Mouse (Mus musculus): ENCODE measurements around the gene Fstl4. TPM values are rescaled to one million over a fixed set of nuclear protein-coding genes. Genes with fewer than 3 reads are reported as not detected.
"Not testable (repeated sequence)": the region's sequence is repeated elsewhere in the genome, so short reads cannot be mapped to it uniquely, and the experiment has no call there.

Gene Fstl4
- polyA plus RNA-seq, 1 experiment from 2014 or later: 1.3 TPM

GRCm38 (mm10) chr11:53087896-53088295 lies 323.5 kb downstream of the Fstl4 start:
- not testable (repeated sequence) for H3K27me3 ChIP-seq (replicated peaks; ENCODE audit: low read depth, poor library complexity, severe bottlenecking); H3K9me3 ChIP-seq; DNase-seq (ENCODE audit: low spot score); H3K36me3 ChIP-seq (replicated peaks); H3K4me3 ChIP-seq; H3K27ac ChIP-seq (replicated peaks)
- peaks cover 20% of the 10 kb centered on the region for H3K4me1 ChIP-seq
- WGBS: 90% methylated on average over 3 of the region's 3 CpGs

DNA sequence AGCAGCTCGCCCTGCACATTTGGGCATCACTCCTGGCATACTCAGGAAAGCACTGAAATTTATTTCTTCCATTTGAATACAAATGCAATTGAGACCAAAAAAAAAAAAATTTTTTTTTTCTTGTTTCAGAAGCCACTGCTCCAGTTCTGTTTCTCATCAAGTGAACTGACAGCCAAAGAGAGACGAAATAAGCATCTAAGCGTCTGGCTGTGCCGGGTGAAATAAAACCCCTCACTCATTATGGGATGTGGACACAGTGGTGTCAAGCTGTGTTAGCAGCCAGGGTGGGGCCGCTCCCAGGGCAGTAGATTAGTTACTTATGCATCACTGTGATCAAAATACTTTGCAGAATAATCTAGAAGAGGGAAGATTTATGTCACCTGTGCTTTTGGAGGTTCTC lies 327.2 kb downstream of the Fstl4 start:
- WGBS: 63% methylated on average over 5 of the region's 5 CpGs
- Histone ChIP-seq H3K4me3 (no peak overlapping the region), H3K36me3 (replicated peaks) (no peaks in the 10 kb centered on the region), H3K9me3 (no peaks in the 10 kb centered on the region), H3K27ac (replicated peaks) (peak overlapping the region; percentile 48), H3K4me1 (peaks cover 27% of the 10 kb centered on the region), H3K27me3 (replicated peaks; ENCODE audit: low read depth, poor library complexity, severe bottlenecking) (no peaks in the 10 kb centered on the region)
- peak; percentile 13 for DNase-seq (ENCODE audit: low spot score)

GRCm38 (mm10) chr11:53096871-53097270 lies 332.4 kb downstream of the Fstl4 start:
- 88% methylated on average over 9 of the region's 9 CpGs for WGBS
- peaks cover 21% of the 10 kb centered on the region for H3K4me1 ChIP-seq

GRCm38 (mm10) chr11:53097331-53097730 lies 332.9 kb downstream of the Fstl4 start:
- Histone ChIP-seq H3K4me3 (no peak overlapping the region), H3K4me1 (peaks cover 18% of the 10 kb centered on the region), H3K36me3 (replicated peaks) (no peaks in the 10 kb centered on the region), H3K9me3 (no peaks in the 10 kb centered on the region), H3K27me3 (replicated peaks; ENCODE audit: low read depth, poor library complexity, severe bottlenecking) (no peaks in the 10 kb centered on the region), H3K27ac (replicated peaks) (no peak overlapping the region)
- 86% methylated on average over 8 of the region's 8 CpGs for WGBS
- DNase-seq (ENCODE audit: low spot score): no peak

More at GRCm38 (mm10) chr11:53096871-53097270, 332.4 kb downstream of the Fstl4 start:
- no peak overlapping the region for H3K27ac ChIP-seq (replicated peaks)
- no peaks in the 10 kb centered on the region for H3K9me3 ChIP-seq
- H3K36me3 ChIP-seq (replicated peaks): no peaks in the 10 kb centered on the region
- DNase-seq (ENCODE audit: low spot score): no peak
- no peaks in the 10 kb centered on the region for H3K27me3 ChIP-seq (replicated peaks; ENCODE audit: low read depth, poor library complexity, severe bottlenecking)
- H3K4me3 ChIP-seq: no peak overlapping the region

- H3K4me1 ChIP-seq: peaks cover 17% of the 10 kb centered on the region
- no peak for DNase-seq (ENCODE audit: low spot score)
- H3K4me3 ChIP-seq: no peak overlapping the region
- no peaks in the 10 kb centered on the region for H3K36me3 ChIP-seq (replicated peaks)
- WGBS: 86% methylated on average over 6 of the region's 6 CpGs
- H3K27ac ChIP-seq (replicated peaks): no peak overlapping the region
- H3K9me3 ChIP-seq: no peaks in the 10 kb centered on the region
- H3K27me3 ChIP-seq (replicated peaks; ENCODE audit: low read depth, poor library complexity, severe bottlenecking): no peaks in the 10 kb centered on the region
These were observed 333.4 kb downstream of the Fstl4 start for GRCm38 (mm10) chr11:53097870-53098269.

DNA sequence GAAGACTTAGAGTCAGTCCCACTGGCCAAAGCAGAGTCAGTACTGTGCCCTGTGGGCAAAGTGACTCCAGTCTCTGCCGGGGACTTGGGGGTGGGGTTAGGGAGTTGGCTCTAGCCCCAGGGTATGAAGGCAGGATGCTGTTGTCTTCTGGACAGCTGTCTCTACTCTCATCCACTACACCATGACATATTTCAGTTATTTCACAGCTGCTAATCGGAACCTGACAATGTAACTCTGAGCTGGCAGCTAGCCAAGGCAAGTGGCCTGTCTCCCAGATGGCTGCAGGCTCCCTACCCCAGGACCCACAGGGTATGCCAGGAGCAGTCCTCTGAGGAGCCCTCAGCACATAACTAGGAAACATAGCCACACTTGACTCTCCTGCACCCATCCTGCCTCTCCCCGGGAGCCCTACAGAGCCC lies 334.4 kb downstream of the Fstl4 start:
- 72% methylated on average over 3 of the region's 3 CpGs for WGBS
- H3K27me3 ChIP-seq (replicated peaks; ENCODE audit: low read depth, poor library complexity, severe bottlenecking): no peaks in the 10 kb centered on the region

DNA sequence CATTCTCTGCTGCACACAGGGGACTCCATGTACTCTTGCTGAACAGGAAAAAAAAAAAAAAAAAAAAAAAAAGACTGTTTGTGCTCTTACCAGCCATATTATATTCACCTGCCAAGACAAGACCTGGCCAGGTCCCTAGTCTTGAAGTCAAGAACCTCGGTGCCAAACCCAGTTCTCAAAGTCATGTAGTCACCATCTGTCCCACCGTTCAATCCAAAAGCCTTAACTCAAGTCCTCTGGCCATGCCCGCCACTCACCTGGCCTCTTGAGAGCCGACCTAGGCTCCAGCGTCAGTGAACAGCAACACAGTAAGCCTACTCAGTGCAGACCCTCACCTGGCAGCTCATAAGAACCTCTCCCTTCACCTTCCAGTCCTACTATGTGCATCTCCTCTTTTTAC lies 334.9 kb downstream of the Fstl4 start:
- Histone ChIP-seq H3K36me3 (replicated peaks) (no peaks in the 10 kb centered on the region), H3K4me1 (peaks cover 19% of the 10 kb centered on the region), H3K27ac (replicated peaks) (no peak overlapping the region), H3K9me3 (no peaks in the 10 kb centered on the region), H3K27me3 (replicated peaks; ENCODE audit: low read depth, poor library complexity, severe bottlenecking) (no peaks in the 10 kb centered on the region), H3K4me3 (no peak overlapping the region)
- DNase-seq (ENCODE audit: low spot score): no peak
- WGBS: 87% methylated on average over 5 of the region's 5 CpGs

More for the DNA sequence above, 334.4 kb downstream of the Fstl4 start:
- Histone ChIP-seq H3K27ac (replicated peaks) (no peak overlapping the region), H3K4me1 (peaks cover 17% of the 10 kb centered on the region), H3K36me3 (replicated peaks) (no peaks in the 10 kb centered on the region), H3K4me3 (no peak overlapping the region), H3K9me3 (no peaks in the 10 kb centered on the region)
- DNase-seq (ENCODE audit: low spot score): no peak

DNA sequence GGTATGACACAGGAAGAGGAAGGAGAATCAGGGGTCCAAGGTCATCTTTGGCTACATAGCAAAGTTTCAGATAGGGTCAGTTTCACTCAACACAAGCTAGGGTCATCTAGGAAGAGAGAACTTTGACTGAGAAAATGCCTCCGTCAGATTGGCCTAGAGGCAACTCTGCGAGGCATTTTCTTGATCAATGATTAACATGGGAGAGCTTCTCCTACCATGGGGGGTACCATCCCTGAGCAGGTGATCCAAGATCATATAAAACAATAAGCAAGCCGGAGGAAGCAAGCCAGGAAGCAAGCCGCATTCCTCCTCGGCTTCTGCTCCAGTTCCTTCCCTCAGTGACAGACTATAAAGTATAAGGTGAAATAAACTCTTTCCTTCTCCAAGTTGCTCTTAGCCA lies 337.3 kb downstream of the Fstl4 start:
- H3K27ac ChIP-seq (replicated peaks): no peak overlapping the region
- peaks cover 16% of the 10 kb centered on the region for H3K4me1 ChIP-seq
- H3K36me3 ChIP-seq (replicated peaks): no peaks in the 10 kb centered on the region
- H3K4me3 ChIP-seq: no peak overlapping the region
- DNase-seq (ENCODE audit: low spot score): no peak
- no peaks in the 10 kb centered on the region for H3K9me3 ChIP-seq
- H3K27me3 ChIP-seq (replicated peaks; ENCODE audit: low read depth, poor library complexity, severe bottlenecking): no peaks in the 10 kb centered on the region
- WGBS: 87% methylated on average over 5 of the region's 5 CpGs

DNA sequence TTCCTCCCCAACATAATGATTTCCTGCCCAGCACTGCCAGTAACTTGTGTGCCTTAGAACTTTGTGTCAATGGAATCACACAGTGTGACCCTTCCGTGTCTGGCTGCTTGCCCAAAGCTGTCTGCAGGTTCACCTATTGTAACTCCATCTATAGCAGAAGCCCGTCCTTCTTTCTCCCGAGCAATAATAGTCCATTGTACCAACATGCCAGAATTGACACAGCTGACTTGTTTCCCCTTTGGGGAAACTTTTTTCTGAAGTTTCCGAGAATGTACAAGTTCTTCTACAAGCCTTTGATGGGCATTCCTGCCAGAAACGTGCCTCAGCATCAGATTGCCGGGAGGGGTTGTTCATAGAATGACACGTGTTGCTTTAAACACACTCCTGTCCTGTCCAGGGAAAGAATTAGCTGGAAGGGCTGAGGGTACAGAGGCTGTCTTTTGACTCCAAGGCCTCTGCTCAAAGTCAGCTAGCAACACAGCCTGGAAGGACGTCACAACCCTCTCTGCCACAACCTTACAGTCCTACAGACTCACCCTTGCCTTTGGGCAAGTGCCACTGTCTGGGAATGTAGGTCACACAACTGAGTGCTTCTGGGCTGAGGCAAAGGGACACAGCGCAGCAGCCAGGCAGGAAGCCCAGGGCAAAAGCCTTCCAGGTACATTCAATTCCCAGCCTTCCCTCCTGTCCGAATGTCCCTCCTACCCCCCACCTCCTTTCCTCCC lies 339.3 kb downstream of the Fstl4 start:
- H3K27ac ChIP-seq (replicated peaks): no peak overlapping the region; the same call in 1 of the 2 replicates
- H3K9me3 ChIP-seq: no peaks in the 10 kb centered on the region
- DNase-seq (ENCODE audit: low spot score): no peak
- WGBS: 54% methylated on average over 10 of the region's 10 CpGs
- H3K4me1 ChIP-seq: peaks cover 16% of the 10 kb centered on the region
- no peaks in the 10 kb centered on the region for H3K36me3 ChIP-seq (replicated peaks)
- H3K27me3 ChIP-seq (replicated peaks; ENCODE audit: low read depth, poor library complexity, severe bottlenecking): no peaks in the 10 kb centered on the region
- H3K4me3 ChIP-seq: no peak overlapping the region

- 83% methylated on average over 5 of the region's 5 CpGs for WGBS
These were observed 343.3 kb downstream of the Fstl4 start for GRCm38 (mm10) chr11:53107706-53108105.

DNA sequence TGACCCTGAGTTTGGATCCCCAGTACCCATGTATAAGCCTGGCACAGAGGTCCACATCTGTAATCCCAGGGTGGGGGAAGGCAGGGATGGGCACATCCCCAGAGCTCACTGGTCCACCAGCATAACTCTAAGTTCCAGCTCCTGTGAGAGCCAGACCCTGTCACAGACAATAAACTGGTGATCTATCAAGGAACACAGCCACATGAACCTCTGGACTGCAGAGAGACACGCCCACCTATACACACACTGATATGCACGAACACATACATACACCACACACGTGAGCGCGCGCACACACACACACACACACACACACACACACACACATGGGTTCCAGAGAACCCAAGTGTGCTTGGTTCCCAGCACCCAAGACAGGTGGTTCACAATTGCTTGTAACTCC lies 344.4 kb downstream of the Fstl4 start:
- no peaks in the 10 kb centered on the region for H3K36me3 ChIP-seq (replicated peaks)
- no peaks in the 10 kb centered on the region for H3K27me3 ChIP-seq (replicated peaks; ENCODE audit: low read depth, poor library complexity, severe bottlenecking)
- H3K27ac ChIP-seq (replicated peaks): no peak overlapping the region
- no peaks in the 10 kb centered on the region for H3K9me3 ChIP-seq
- no peak overlapping the region for H3K4me3 ChIP-seq
- no peak for DNase-seq (ENCODE audit: low spot score)
- H3K4me1 ChIP-seq: peaks cover 7% of the 10 kb centered on the region
- 95% methylated on average over 6 of the region's 6 CpGs for WGBS

More at GRCm38 (mm10) chr11:53107706-53108105, 343.3 kb downstream of the Fstl4 start:
- no peaks in the 10 kb centered on the region for H3K36me3 ChIP-seq (replicated peaks)
- DNase-seq (ENCODE audit: low spot score): no peak
- H3K4me3 ChIP-seq: no peak overlapping the region
- no peaks in the 10 kb centered on the region for H3K27me3 ChIP-seq (replicated peaks; ENCODE audit: low read depth, poor library complexity, severe bottlenecking)
- no peaks in the 10 kb centered on the region for H3K9me3 ChIP-seq
- H3K27ac ChIP-seq (replicated peaks): no peak overlapping the region
- peaks cover 12% of the 10 kb centered on the region for H3K4me1 ChIP-seq

DNA sequence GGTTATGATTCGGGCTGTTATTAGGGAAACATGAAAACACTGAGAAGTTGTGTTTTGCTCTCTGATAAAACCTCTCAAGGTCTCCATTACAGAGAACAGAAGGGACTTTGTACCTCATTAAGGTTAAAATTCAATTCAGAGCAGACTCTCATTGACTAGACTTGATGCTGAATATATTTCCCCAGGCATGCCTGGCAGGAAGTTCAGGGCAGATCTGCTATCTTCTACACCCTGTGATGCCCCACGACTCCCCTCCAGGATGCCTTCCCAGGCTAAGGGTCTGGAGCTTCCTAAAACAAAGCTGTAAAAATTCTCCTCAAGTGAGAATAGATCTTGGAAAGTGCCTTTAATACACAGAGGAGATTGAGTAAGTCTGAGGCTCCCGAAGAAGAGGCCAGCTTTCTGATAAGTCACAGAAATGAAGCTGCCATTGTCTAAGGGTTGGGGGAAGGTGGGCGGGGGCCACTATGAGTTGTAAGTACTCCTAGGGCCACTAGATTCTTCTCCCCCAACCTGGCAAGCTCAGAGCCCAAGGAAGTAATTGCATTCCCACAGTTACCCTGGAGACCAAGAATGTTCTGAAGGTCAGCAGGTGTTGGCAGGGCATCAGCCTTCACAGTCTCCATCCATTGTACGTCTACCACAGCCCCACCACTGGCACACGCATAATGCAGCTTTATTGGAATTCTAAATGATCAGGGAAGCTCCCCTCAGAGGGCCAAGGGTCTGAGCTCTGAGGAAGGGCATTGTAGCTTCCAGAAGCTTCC lies 345.4 kb downstream of the Fstl4 start:
- WGBS: 79% methylated on average over 6 of the region's 6 CpGs
- Histone ChIP-seq H3K9me3 (no peaks in the 10 kb centered on the region), H3K4me1 (peaks cover 7% of the 10 kb centered on the region; the same call in 1 of the 2 replicates), H3K4me3 (no peak overlapping the region), H3K36me3 (replicated peaks) (no peaks in the 10 kb centered on the region), H3K27me3 (replicated peaks; ENCODE audit: low read depth, poor library complexity, severe bottlenecking) (no peaks in the 10 kb centered on the region), H3K27ac (replicated peaks) (no peak overlapping the region)
- DNase-seq (ENCODE audit: low spot score): no peak

- no peak for DNase-seq (ENCODE audit: low spot score)
- Histone ChIP-seq H3K27ac (replicated peaks) (no peak overlapping the region), H3K9me3 (no peaks in the 10 kb centered on the region), H3K4me1 (peaks cover 7% of the 10 kb centered on the region; the same call in 1 of the 2 replicates), H3K4me3 (no peak overlapping the region), H3K36me3 (replicated peaks) (no peaks in the 10 kb centered on the region), H3K27me3 (replicated peaks; ENCODE audit: low read depth, poor library complexity, severe bottlenecking) (no peaks in the 10 kb centered on the region)
- 81% methylated on average over 4 of the region's 4 CpGs for WGBS
These were observed 351.3 kb downstream of the Fstl4 start for GRCm38 (mm10) chr11:53115711-53116110.
